Mouse (Mus musculus) small intestine, adult 2 months (tissue): ENCODE results near the gene Prkcb.

Experiments used
- CTCF ChIP-seq: fragments of 200-500 bp; IDR thresholded peaks from 2 replicates; pipeline ENCODE4 v1.5.1; 2012; ENCODE audit warnings: low read depth, mild to moderate bottlenecking, control low read depth, inconsistent platforms, low read length, moderate library complexity, mixed read lengths; ENCODE audit not compliant: insufficient replicate concordance, insufficient read length; ENCODE audit errors: extremely low read depth
- POLR2A ChIP-seq: fragments of 200-500 bp; IDR thresholded peaks from 2 replicates; pipeline ENCODE4 v1.6.1; 2012; ENCODE audit warnings: low read depth, mild to moderate bottlenecking, control low read depth, inconsistent platforms, low read length, moderate library complexity

DNA sequence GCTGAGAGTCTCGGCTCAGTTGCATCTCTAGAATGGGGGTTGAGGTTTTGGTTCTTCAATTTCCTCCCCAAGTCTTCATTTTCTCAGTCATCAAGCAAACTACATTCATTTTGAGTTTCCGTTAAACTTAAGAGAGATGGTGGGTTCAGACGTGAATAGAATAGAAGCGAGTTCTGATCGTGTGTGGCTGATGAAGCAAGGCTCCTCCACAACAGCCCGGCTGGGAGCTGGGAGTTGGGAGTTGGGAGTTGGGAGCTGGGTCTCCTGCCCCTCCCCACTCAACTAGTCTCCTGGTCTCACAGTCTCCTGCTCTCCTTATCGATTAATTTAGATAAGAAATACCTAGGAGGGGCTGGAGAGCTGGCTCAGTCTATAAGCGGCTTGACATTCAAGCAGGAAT is 44.0 kb upstream of the Prkcb start:
- TF ChIP-seq POLR2A = no peak
- no peak for TF ChIP-seq CTCF
